Mouse (Mus musculus) heart, postnatal 0 days (tissue): ENCODE measurements around the gene Zfp526. TPM values are rescaled to one million over a fixed set of nuclear protein-coding genes. Genes with fewer than 3 reads are reported as not detected.
A peak's percentile ranks its signal among the peaks of the same experiment; 100 is the strongest.

Experiments
- ATAC-seq: fragments of 200-750 bp; cut with Nextera tagmentation; 2 replicates; pipeline ENCODE4 v1.8.0; 2017; ENCODE audit warnings: low read depth, moderate number of reproducible peaks, moderate library complexity; ENCODE audit not compliant: insufficient read depth
- DNase-seq: peaks from one replicate; pipeline ENCODE4 v3.0.0-alpha.2; 2016; ENCODE audit warnings: low spot score
- H3K27ac ChIP-seq: fragments of 300-500 bp; sonication (generic); 2 replicates; pipeline ENCODE4 v1.5.1; 2014; ENCODE audit warnings: low read depth, mild to moderate bottlenecking
- H3K27me3 ChIP-seq: fragments of 300-500 bp; sonication (generic); 2 replicates; pipeline ENCODE4 v1.6.1; 2014; ENCODE audit warnings: low read length, mixed read lengths; ENCODE audit not compliant: control insufficient read depth, insufficient read depth
- H3K36me3 ChIP-seq: fragments of 300-500 bp; sonication (generic); replicated peaks from 2 replicates; pipeline ENCODE4 v1.6.1; 2014; ENCODE audit warnings: low read length, mixed read lengths; ENCODE audit not compliant: control insufficient read depth, insufficient read depth
- H3K4me1 ChIP-seq: fragments of 300-500 bp; sonication (generic); 2 replicates; pipeline ENCODE4 v1.6.1; 2014; ENCODE audit warnings: antibody characterized with exemption; ENCODE audit not compliant: control insufficient read depth, insufficient read depth
- H3K4me2 ChIP-seq: fragments of 300-500 bp; sonication (generic); 2 replicates; pipeline ENCODE4 v1.6.1; 2014; ENCODE audit warnings: low read depth, mild to moderate bottlenecking, low read length, moderate library complexity
- H3K4me3 ChIP-seq: fragments of 300-500 bp; sonication (generic); 2 replicates; pipeline ENCODE4 v1.5.1; 2014; ENCODE audit warnings: low read depth, low read length
- H3K9ac ChIP-seq: fragments of 300-500 bp; sonication (generic); replicated peaks from 2 replicates; pipeline ENCODE4 v1.6.1; 2014; ENCODE audit warnings: low read depth, low read length, mixed read lengths
- H3K9me3 ChIP-seq: fragments of 300-500 bp; sonication (generic); replicated peaks from 2 replicates; pipeline ENCODE4 v1.6.1; 2016; ENCODE audit warnings: low read length; ENCODE audit not compliant: control insufficient read depth
- CTCF ChIP-seq: IDR thresholded peaks from 2 replicates; pipeline ENCODE4 v1.5.1; 2016; ENCODE audit warnings: antibody characterized with exemption, control low read depth, low read depth
- EP300 ChIP-seq: IDR thresholded peaks from 2 replicates; pipeline ENCODE4 v1.6.1; 2016; ENCODE audit warnings: antibody characterized with exemption, low read depth
- WGBS: fragments of 180-500 bp; shearing (Covaris S2); extraction: QIAGEN DNeasy Blood & Tissue Kit; methylation state at CpG from one replicate; pipeline ENCODE4 v1.1.7; 2014; 5-methylcytosine and 5-hydroxymethylcytosine counted together
- microRNA-seq: library from miRNA; unstranded; fragments of <30 nt; microRNA quantifications from one replicate; pipeline ENCODE4, GENCODE M21; 2016
- polyA plus RNA-seq: library from polyadenylated mRNA; unstranded; fragments of >200 nt; fragmentation: Nextera tagmentation; extraction: Ambion mirVana; gene quantifications from 2 replicates; pipeline ENCODE4 v1.2.1, GENCODE M21; 2015
- total RNA-seq: library from RNA; depleted of rRNA; stranded (reverse); fragments of >200 nt; gene quantifications from 2 replicates; pipeline ENCODE4 v1.2.3, GENCODE M21; 2014; ENCODE audit warnings: low replicate concordance; rRNA removed

Zfp526 gene
- total and polyA plus RNA-seq, 2 experiments from 2014 or later: 1.2 to 6.8 TPM

DNA sequence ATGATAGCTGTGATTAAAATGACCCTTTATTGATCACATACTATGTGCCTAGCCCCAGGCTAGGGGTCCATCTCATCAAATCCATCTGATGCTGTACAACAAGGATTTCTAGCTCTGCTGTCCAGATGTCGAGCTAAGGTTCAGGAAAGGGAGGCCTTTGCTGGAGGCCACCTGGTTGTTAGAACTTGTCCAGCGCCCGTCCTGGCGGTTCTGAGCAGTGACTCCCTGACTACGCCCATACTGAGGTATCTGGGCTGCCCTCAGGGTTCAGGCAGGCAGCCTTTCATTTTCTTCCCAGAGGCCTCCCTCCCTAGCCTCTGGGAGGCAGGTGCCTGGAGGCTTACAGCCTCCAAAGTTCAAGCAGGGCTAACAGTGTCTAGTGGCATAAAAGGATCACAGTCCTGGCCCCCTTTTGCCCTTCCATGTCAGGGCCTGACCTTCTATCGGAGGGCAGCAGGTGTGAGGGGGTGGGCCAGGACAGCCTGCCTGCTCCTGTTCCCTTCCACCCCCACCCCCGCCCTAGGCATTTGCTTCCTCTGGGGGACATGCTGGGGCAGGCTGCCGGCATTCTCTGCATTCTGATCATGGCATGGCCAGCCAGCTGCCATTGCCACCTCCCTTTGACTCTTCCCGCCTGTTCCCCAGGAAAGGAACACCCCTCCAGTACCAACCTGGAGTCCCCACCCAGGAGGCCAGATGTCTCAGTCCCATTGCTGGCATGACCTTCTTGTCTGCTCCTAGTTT, 54.5 kb downstream of the Zfp526 start:
- DNase-seq (peak; percentile 49), ATAC-seq (no peak)
- 38% methylated on average over 9 of the region's 9 CpGs for WGBS
- H3K4me2 ChIP-seq: 0 out of 2 replicates have a peak overlapping the region, but pooled peaks have one; percentile 9
- peak overlapping the region; percentile 99 for H3K27ac ChIP-seq
- no peaks in the 10 kb centered on the region for H3K27me3 ChIP-seq
- peak overlapping the region; percentile 33; the same call in 1 of the 2 replicates for H3K9ac ChIP-seq
- peaks cover 25% of the 10 kb centered on the region for H3K36me3 ChIP-seq
- no peaks in the 10 kb centered on the region for H3K9me3 ChIP-seq
- TF ChIP-seq EP300 (0 out of 2 replicates have a peak, but pooled peaks have one; percentile 54), CTCF (no peak)
- peaks cover 40% of the 10 kb centered on the region for H3K4me1 ChIP-seq
- no peak overlapping the region for H3K4me3 ChIP-seq

Small RNA genes lying within 50 kb of the gene (microRNA-seq; reads per million reads assigned to microRNA genes)
- not detected for gene Mir7048

Other genes starting within 250 kb of the Zfp526 start
- gene Rabac1, start 248.7 kb upstream of the Zfp526 start, total RNA-seq: 609 and 633 TPM in 2 replicates
- gene Rabac1, start 248.7 kb upstream of the Zfp526 start, polyA plus RNA-seq: 357 and 362 TPM in 2 replicates
- 0.04 TPM in 1 of 2 replicates, not detected in the other for gene Atp1a3, start 215.5 kb upstream of the Zfp526 start, total RNA-seq
- gene Atp1a3, start 215.5 kb upstream of the Zfp526 start, polyA plus RNA-seq: 0.12 and 0.30 TPM in 2 replicates
- gene Grik5, start 149.1 kb upstream of the Zfp526 start, total RNA-seq: 16.2 and 21.5 TPM in 2 replicates
- 1.5 and 1.6 TPM in 2 replicates for gene Grik5, start 149.1 kb upstream of the Zfp526 start, polyA plus RNA-seq
- gene Zfp574, start 148.9 kb upstream of the Zfp526 start, total RNA-seq: 9.8 and 12.0 TPM in 2 replicates
- gene Zfp574, start 148.9 kb upstream of the Zfp526 start, polyA plus RNA-seq: 11.2 and 11.6 TPM in 2 replicates
- under 0.01 and 0.15 TPM in 2 replicates for gene Pou2f2, start 41.7 kb upstream of the Zfp526 start, total RNA-seq
- gene Pou2f2, start 41.7 kb upstream of the Zfp526 start, polyA plus RNA-seq: 0.25 and 0.26 TPM in 2 replicates
- gene Dedd2, start 810 bp upstream of the Zfp526 start, total RNA-seq: 20.5 and 33.8 TPM in 2 replicates
- 9.5 and 11.0 TPM in 2 replicates for gene Dedd2, start 810 bp upstream of the Zfp526 start, polyA plus RNA-seq
- 62.1 and 64.7 TPM in 2 replicates for gene Gsk3a, start 16.4 kb downstream of the Zfp526 start, total RNA-seq
- gene Gsk3a, start 16.4 kb downstream of the Zfp526 start, polyA plus RNA-seq: 5.3 and 5.9 TPM in 2 replicates
- gene Erf, start 29.3 kb downstream of the Zfp526 start, total RNA-seq: 41.4 and 66.8 TPM in 2 replicates
- 6.5 and 7.0 TPM in 2 replicates for gene Erf, start 29.3 kb downstream of the Zfp526 start, polyA plus RNA-seq
- 57.2 and 63.0 TPM in 2 replicates for gene Cic, start 46.3 kb downstream of the Zfp526 start, total RNA-seq
- gene Cic, start 46.3 kb downstream of the Zfp526 start, polyA plus RNA-seq: 15.7 and 16.9 TPM in 2 replicates
- 83.9 and 161 TPM in 2 replicates for gene Pafah1b3, start 76.6 kb downstream of the Zfp526 start, total RNA-seq
- gene Pafah1b3, start 76.6 kb downstream of the Zfp526 start, polyA plus RNA-seq: 57.3 and 61.5 TPM in 2 replicates
- gene Prr19, start 80.0 kb downstream of the Zfp526 start, total RNA-seq: not detected in 2 replicates
- gene Prr19, start 80.0 kb downstream of the Zfp526 start, polyA plus RNA-seq: not detected in 2 replicates
- gene Tmem145, start 84.7 kb downstream of the Zfp526 start, total RNA-seq: not detected in 2 replicates
- not detected in 2 replicates for gene Tmem145, start 84.7 kb downstream of the Zfp526 start, polyA plus RNA-seq
- 17.7 and 22.5 TPM in 2 replicates for gene Megf8, start 95.7 kb downstream of the Zfp526 start, total RNA-seq
- 4.3 and 4.4 TPM in 2 replicates for gene Megf8, start 95.7 kb downstream of the Zfp526 start, polyA plus RNA-seq
- gene Cnfn, start 148.3 kb downstream of the Zfp526 start, total RNA-seq: not detected in 2 replicates
- gene Cnfn, start 148.3 kb downstream of the Zfp526 start, polyA plus RNA-seq: not detected in 2 replicates
- gene Lipe, start 177.3 kb downstream of the Zfp526 start, total RNA-seq: 23.5 and 31.1 TPM in 2 replicates
- gene Lipe, start 177.3 kb downstream of the Zfp526 start, polyA plus RNA-seq: 19.3 and 21.5 TPM in 2 replicates
- not detected in 2 replicates for gene Cxcl17, start 191.5 kb downstream of the Zfp526 start, total RNA-seq
- 0.42 and 1.1 TPM in 2 replicates for gene Cxcl17, start 191.5 kb downstream of the Zfp526 start, polyA plus RNA-seq